Mouse (Mus musculus) lung, embryonic 16.5 days (tissue): ENCODE data around the gene Mad1l1. TPM values are rescaled to one million over a fixed set of nuclear protein-coding genes. Genes with fewer than 3 reads are reported as not detected.
"Not testable (repeated sequence)": the region's sequence is repeated elsewhere in the genome, so short reads cannot be mapped to it uniquely, and the experiment has no call there.

Source experiments
- ATAC-seq: fragments of 200-750 bp; cut with Nextera tagmentation; 2 replicates; pipeline ENCODE4 v1.8.0; 2017; ENCODE audit warnings: low read depth, mild to moderate bottlenecking, moderate library complexity
- H3K27ac ChIP-seq: fragments of 300-500 bp; sonication (generic); 2 replicates; pipeline ENCODE4 v1.5.1; 2014; ENCODE audit warnings: mild to moderate bottlenecking, control low read depth, low read length
- H3K27me3 ChIP-seq: fragments of 300-500 bp; sonication (generic); 2 replicates; pipeline ENCODE4 v1.6.1; 2014; ENCODE audit warnings: low read depth, low read length, mixed read lengths; ENCODE audit not compliant: control insufficient read depth, insufficient read depth
- H3K36me3 ChIP-seq: fragments of 300-500 bp; sonication (generic); 2 replicates; pipeline ENCODE4 v1.6.1; 2014; ENCODE audit warnings: low read length; ENCODE audit not compliant: control insufficient read depth, insufficient read depth
- H3K4me1 ChIP-seq: fragments of 300-500 bp; sonication (generic); replicated peaks from 2 replicates; pipeline ENCODE4 v1.6.1; 2014; ENCODE audit warnings: low read length, mixed read lengths; ENCODE audit not compliant: control insufficient read depth, insufficient read depth
- H3K4me2 ChIP-seq: fragments of 300-500 bp; sonication (generic); 2 replicates; pipeline ENCODE4 v1.6.1; 2014; ENCODE audit warnings: low read depth, low read length, control low read depth
- H3K4me3 ChIP-seq: fragments of 300-500 bp; sonication (generic); 2 replicates; pipeline ENCODE4 v1.5.1; 2014; ENCODE audit warnings: mild to moderate bottlenecking, low read length, control low read depth
- H3K9ac ChIP-seq: fragments of 300-500 bp; sonication (generic); 2 replicates; pipeline ENCODE4 v1.6.1; 2014; ENCODE audit warnings: low read length, control low read depth
- H3K9me3 ChIP-seq: fragments of 300-500 bp; sonication (generic); 2 replicates; pipeline ENCODE4 v1.6.1; 2016; ENCODE audit warnings: low read length; ENCODE audit not compliant: control insufficient read depth
- WGBS: fragments of 180-500 bp; shearing (Covaris S2); extraction: QIAGEN DNeasy Blood & Tissue Kit; methylation state at CpG from one replicate; pipeline ENCODE4 v1.1.7; 2014; 5-methylcytosine and 5-hydroxymethylcytosine counted together
- polyA plus RNA-seq: library from polyadenylated mRNA; unstranded; fragments of >200 nt; fragmentation: Nextera tagmentation; extraction: Ambion mirVana; gene quantifications from 2 replicates; pipeline ENCODE4 v1.2.1, GENCODE M21; 2015

Gene Mad1l1
- polyA plus RNA-seq, result 50.4 and 54.1 TPM in 2 replicates

DNA sequence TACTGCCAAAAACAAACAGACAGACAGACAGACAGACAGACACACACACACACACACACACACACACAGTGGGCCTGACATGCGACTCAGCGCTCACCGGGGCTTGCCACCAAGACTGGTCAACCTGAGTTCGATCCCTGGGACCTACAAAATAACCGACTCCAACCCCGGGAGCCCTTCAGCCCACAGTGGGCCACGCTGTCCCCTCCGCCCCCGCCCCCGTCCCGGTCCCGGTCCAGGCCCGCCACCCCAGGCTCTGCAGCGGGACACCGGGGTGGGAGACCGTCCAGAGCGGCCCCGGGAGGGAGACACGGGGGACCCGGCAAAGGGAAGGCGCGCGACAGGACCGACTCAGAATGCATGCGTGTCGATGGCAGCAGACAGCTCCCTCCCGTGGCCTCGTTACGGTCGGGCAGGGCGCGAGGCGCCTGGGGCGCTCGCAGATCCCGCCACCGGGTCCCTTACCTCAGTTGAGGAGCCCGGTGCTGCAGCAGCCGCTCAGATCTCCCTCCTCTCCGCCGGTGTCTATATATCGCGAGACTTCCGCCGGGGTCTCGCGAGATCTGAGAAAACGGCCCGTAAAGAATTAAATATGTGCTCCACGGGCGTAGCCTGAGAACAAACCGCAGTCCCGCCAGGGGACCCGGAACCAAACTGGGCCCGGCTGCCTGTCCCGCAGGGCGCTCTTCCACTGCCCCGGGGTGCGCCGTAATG is at the start of gene Mad1l1, which contains the start of gene Nudt1:
Gene Mad1l1 (minus strand): TSS at position 511 of the 714 bp plus-strand sequence.
Gene Nudt1 (plus strand): TSS at position 615 of the 714 bp plus-strand sequence.
- H3K4me3 ChIP-seq, result peak within 1 kb of the TSS; percentile 98
- no peaks in the 10 kb centered on the region for H3K36me3 ChIP-seq
- peak within 1 kb of the TSS; percentile 64 for H3K27ac ChIP-seq
- peak; percentile 98 for ATAC-seq
- peaks cover 10% of the 10 kb centered on the region for H3K4me1 ChIP-seq
- no peaks in the 10 kb centered on the region for H3K27me3 ChIP-seq
- H3K9ac ChIP-seq, result peak within 1 kb of the TSS; percentile 100
- WGBS, result under 1% methylated on average over 55 of the region's 60 CpGs
- no peaks in the 10 kb centered on the region for H3K9me3 ChIP-seq
- H3K4me2 ChIP-seq, result peak within 1 kb of the TSS; percentile 74

DNA sequence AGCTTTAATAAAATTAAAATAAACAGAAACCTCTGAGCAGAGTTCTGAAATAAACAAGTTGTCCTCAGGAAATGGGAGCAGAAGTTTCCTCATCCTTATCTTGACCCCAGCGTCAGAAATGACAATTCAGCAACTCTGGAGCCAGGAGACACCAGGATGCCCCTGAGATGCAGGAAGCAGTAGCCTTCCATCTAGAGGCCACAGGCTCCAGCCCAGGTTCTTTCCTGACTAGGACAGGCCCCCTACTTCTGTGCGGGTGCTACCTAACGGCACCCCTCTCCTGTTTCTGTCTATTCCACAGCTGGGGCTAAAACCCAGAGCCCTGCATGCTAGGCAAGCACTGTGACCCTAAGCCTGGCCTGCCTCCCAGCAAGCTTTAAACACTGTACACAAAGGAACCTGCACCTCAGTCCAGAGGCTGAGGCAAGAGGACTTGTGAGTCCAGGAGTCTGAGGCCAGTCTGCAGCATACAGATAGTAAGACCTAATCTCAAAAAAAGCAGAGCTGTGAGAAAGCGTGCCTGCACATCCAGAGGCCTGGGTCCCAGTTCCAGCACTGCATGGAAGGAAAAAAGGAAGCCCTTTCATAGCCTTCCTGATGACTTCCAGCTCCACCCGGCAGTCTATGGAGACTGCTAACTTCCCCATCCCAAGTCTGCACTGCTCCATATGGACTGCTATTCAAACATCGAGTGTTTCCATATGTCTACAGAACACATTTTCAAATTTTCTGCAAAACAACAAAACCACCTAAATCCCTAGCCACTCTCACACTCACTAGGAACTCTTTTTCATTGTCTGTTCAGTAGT is 49.3 kb upstream of the Mad1l1 start:
- no peak overlapping the region for H3K4me3 ChIP-seq
- H3K4me2 ChIP-seq, result no peak overlapping the region
- H3K27ac ChIP-seq, result 0 out of 2 replicates have a peak overlapping the region, but pooled peaks have one; percentile 5
- H3K36me3 ChIP-seq, result no peaks in the 10 kb centered on the region
- no peaks in the 10 kb centered on the region for H3K9me3 ChIP-seq
- H3K27me3 ChIP-seq, result no peaks in the 10 kb centered on the region
- H3K4me1 ChIP-seq, result peaks cover 9% of the 10 kb centered on the region; the same call in 1 of the 2 replicates
- 56% methylated on average over 6 of the region's 6 CpGs for WGBS
- no peak overlapping the region for H3K9ac ChIP-seq
- ATAC-seq, result peak; percentile 36; the same call in 1 of the 2 replicates

DNA sequence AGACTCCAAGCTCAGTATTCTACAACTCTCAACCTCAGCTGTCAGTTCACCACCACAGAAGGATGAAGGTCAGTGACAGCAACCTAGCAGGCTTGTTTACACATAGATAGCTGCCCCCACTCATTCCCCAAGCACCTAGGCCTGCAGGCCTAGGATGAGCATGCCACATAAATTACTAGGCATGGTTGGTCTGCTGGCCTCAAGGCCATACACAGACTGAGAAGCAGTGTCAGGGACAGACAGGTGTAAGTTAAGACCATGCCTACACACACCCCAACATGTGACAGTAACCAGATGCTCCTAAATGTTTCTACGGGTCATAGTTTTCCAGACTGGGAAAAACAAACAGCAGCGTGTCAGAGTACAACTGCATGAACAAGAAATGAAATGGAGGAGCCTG is 48.1 kb upstream of the Mad1l1 start:
- Histone ChIP-seq H3K27ac (no peak overlapping the region), H3K27me3 (no peaks in the 10 kb centered on the region), H3K9ac (no peak overlapping the region), H3K4me3 (no peak overlapping the region), H3K4me1 (peaks cover 9% of the 10 kb centered on the region; the same call in 1 of the 2 replicates), H3K9me3 (no peaks in the 10 kb centered on the region), H3K4me2 (no peak overlapping the region), H3K36me3 (no peaks in the 10 kb centered on the region)
- 79% methylated on average over 2 of the region's 2 CpGs for WGBS
- ATAC-seq, result no peak

DNA sequence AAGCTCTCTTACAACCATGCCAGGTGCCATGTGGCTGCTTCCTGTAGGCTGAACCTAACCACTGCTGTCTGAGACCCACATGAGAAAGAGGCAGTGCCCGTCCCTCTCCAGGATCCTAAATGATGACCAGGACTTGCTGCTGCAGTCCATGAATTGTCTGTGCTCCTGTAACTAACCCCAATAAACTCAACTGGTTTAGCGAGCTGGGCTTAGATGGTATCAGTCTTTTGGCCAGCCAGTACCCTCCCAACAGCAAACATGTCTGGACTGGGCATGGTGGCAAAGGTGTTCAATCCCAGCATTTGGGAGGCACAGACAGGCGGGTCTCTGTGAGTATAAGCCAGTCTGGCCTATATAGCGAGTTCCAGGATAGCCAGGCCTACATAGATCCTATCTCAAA is 47.6 kb upstream of the Mad1l1 start:
- H3K36me3 ChIP-seq, result no peaks in the 10 kb centered on the region
- no peak for ATAC-seq

DNA sequence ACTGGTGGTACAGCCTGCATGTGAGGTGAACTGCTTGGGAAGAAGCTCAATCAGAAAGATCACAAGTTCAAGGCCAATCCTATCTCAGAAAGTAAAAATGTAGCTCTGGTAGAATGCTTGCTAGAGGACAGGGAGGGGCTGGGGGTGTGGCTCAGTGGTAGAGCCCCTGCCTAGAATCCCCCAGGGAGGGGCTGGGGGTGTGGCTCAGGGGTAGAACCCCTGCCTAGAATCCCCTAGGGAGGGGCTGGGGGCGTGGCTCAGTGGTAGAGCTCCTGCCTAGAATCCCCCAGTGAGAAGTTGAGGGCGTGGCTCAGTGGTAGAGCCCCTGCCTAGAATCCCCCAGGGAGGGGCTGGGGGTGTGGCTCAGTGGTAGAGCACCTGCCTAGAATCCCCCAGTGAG is 46.8 kb upstream of the Mad1l1 start:
- 86% methylated on average over 2 of the region's 2 CpGs for WGBS
- H3K9ac ChIP-seq, H3K4me1 ChIP-seq, H3K36me3 ChIP-seq, H3K9me3 ChIP-seq, H3K27me3 ChIP-seq, H3K4me2 ChIP-seq, H3K27ac ChIP-seq, ATAC-seq, H3K4me3 ChIP-seq: not testable (repeated sequence)

More for the DNA sequence above, 47.6 kb upstream of the Mad1l1 start:
- 92% methylated on average over 4 of the region's 4 CpGs for WGBS
- Histone ChIP-seq H3K9ac (no peak overlapping the region), H3K4me3 (no peak overlapping the region), H3K4me2 (no peak overlapping the region), H3K27me3 (no peaks in the 10 kb centered on the region), H3K4me1 (peaks cover 9% of the 10 kb centered on the region; the same call in 1 of the 2 replicates), H3K27ac (no peak overlapping the region), H3K9me3 (no peaks in the 10 kb centered on the region)

DNA sequence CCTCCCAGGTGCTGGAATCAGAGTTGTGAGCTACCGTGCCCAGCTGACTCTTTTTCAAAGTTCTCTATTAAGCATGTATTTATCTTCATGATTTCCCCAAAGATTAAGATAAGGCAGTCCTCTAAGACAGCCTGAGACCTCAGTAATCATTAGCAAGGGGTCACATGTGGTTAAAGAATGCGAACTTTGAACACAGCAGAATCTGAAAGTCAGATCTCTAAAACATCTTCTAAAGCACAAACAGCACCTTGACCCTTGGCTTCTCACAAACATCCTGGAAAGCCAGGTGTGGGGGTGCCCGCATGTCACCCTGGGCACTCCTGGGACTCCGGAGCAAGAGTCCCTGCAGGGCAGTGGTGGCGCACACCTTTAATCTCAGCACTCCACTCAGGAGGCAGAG is 43.1 kb upstream of the Mad1l1 start:
- 71% methylated on average over 5 of the region's 5 CpGs for WGBS
- no peak overlapping the region for H3K4me3 ChIP-seq
- H3K9me3 ChIP-seq, result no peaks in the 10 kb centered on the region
- no peak overlapping the region for H3K9ac ChIP-seq
- H3K4me2 ChIP-seq, result no peak overlapping the region
- no peak for ATAC-seq
- no peaks in the 10 kb centered on the region for H3K27me3 ChIP-seq
- no peaks in the 10 kb centered on the region for H3K4me1 ChIP-seq
- no peak overlapping the region for H3K27ac ChIP-seq
- 0 out of 2 replicates have a peak, but pooled peaks cover 2% of the 10 kb centered on the region for H3K36me3 ChIP-seq

DNA sequence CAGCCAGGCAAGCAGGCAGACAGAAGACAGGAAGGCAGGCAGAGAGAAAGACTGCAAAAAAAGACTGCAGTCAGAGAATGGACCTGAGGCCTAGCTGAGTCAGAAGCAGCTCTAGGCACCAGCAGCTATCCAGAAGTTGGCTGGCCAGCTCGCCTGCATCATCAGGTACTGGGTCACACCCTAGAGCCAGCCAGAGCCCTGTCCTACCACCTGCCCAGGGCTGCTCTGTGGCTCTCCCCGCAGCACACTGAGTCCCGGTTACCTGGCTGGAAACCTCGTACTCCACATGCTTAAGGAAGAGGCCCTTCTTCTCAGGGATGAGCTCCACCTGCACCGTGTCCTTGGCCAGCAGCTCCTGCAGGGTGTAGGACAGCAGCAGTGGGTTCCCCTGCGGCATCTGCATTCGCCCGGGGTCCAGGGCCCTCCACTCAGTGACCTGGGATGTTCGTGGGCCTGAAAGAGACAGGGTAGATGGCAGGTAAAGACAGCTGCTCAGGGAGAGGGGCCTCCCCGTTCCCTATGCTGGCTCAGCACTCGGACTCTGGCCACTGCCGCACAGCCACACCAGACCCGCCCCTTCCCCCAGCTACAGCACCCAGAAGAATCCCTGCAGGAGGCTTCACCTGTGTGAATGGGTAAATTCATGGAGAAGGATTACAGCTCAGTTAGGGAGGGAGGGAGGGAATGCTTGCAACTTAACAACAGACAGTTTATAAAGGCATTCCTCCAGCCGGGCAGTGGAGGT is 38.8 kb upstream of the Mad1l1 start:
- H3K4me1 ChIP-seq, result no peaks in the 10 kb centered on the region
- H3K9ac ChIP-seq, result no peak overlapping the region
- 76% methylated on average over 14 of the region's 14 CpGs for WGBS
- 0 out of 2 replicates have a peak, but pooled peaks cover 2% of the 10 kb centered on the region for H3K36me3 ChIP-seq
- H3K9me3 ChIP-seq, result no peaks in the 10 kb centered on the region
- no peak overlapping the region for H3K4me3 ChIP-seq
- no peak overlapping the region for H3K4me2 ChIP-seq
- ATAC-seq, result no peak
- H3K27me3 ChIP-seq, result no peaks in the 10 kb centered on the region
- H3K27ac ChIP-seq, result no peak overlapping the region

DNA sequence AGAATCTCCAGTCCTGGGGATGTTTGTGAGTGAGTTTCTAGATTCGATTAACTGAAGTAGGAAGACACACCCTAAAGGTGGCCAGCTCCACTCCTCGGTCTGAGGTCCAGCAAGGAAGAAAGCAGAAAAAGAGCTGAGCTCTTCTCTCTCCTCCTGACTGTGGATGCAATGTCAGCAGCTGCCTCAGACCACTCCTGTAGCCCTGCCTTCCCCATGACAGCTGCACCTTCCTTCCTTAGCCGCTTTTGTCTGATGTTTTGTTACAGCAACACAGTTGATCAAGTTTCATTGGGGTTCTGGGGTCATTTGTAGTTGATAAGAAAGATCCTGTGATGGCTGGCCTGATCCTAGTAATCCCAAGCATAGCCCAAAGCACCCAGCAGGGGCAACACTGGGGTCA is 36.1 kb upstream of the Mad1l1 start:
- Histone ChIP-seq H3K27ac (no peak overlapping the region), H3K9me3 (no peaks in the 10 kb centered on the region), H3K4me3 (no peak overlapping the region), H3K4me2 (no peak overlapping the region), H3K36me3 (peaks cover 9% of the 10 kb centered on the region; the same call in 1 of the 2 replicates), H3K27me3 (no peaks in the 10 kb centered on the region), H3K4me1 (no peaks in the 10 kb centered on the region), H3K9ac (no peak overlapping the region)
- WGBS, result 78% methylated on average over 3 of the region's 3 CpGs
- ATAC-seq, result no peak
